Mouse (Mus musculus): ENCODE measurements around the gene Tmed3. TPM values are rescaled to one million over a fixed set of nuclear protein-coding genes. Genes with fewer than 3 reads are reported as not detected.
A peak's percentile ranks its signal among the peaks of the same experiment; 100 is the strongest.

The Tmed3 gene
- polyA plus RNA-seq (2015; fragmentation: Nextera tagmentation; extraction: Ambion mirVana): 43.8 and 46.7 TPM in 2 replicates

DNA sequence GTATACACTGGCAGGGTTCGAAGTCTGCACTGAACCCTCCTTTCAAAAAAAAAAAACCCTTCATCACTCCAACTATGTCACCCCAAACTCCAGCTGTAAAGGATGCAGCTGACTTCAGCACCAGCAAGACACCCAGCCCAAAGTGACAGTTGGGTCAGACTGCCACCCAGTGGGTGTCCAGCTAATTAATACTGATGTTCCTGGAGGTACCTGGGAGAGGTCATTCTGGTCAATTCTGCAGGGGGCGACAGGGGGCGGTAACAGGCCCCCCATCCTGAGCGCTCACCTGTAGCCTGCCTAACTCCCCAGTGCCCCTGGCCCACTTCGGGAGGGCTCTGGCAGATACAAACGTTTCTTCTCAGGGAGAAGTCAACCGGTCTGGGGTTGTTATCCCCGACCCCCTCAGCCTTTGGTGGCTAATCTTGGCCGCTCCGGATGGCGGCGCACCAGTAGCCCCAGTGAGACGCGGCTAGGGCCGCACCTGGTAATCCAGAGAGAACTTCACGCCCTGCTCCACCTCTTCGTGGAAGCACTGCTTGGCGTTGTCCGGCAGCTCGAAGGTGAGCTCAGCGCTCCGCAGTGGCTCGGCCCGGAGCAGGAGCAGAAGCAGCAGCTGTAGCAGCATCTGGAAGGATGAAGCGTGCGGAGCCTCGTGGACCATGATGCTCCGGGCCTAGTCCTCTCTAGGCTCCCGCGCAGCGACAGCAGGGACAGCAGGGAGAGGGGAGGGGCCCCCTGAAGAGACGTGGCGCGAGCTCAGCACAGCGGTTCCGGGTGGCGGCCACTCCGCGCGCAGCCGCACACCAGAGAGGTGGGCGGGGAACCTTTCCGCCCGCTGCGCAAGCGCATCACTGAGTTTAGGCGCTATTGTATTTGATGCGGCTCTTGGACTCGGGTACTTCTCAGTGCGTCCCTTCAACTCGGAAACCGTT is at the start of gene Tmed3:
Gene Tmed3 (minus strand): TSS at position 804 of the 932 bp plus-strand sequence.
- H3K27ac ChIP-seq: peak within 1 kb of the TSS; percentile 91
- H3K4me1 ChIP-seq (replicated peaks): peaks cover 8% of the 10 kb centered on the region
- 2% methylated on average over 52 of the region's 52 CpGs for WGBS
- H3K4me2 ChIP-seq: peak within 1 kb of the TSS; percentile 92
- peak within 1 kb of the TSS; percentile 88 for H3K9ac ChIP-seq
- peak within 1 kb of the TSS; percentile 68 for H3K4me3 ChIP-seq
- H3K27me3 ChIP-seq: no peaks in the 10 kb centered on the region
- ATAC-seq (ENCODE audit: low FRiP score): peak; percentile 99
- no peaks in the 10 kb centered on the region for H3K9me3 ChIP-seq
- peaks cover 24% of the 10 kb centered on the region for H3K36me3 ChIP-seq

DNA sequence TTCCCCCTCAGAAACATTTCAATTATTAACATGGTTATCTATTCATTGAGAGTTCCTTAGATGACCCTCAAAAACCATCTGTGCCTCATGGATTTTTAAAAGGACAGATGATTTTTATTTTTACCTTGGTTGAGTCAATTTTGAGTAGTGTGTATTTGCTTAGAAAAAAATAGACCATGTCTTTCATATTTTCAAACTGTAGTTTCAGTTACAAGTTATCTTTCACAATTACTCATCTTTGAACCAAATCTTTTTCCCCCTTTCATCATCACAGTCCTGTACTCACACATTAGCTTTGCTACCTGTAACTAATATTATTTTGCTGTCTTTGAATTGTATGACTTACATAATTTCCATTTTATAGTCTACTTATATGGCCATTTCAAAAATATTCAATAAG is 35.2 kb upstream of the Tmed3 start:
- Histone ChIP-seq H3K27me3 (peaks cover 28% of the 10 kb centered on the region), H3K9ac (no peak overlapping the region), H3K4me2 (no peak overlapping the region), H3K36me3 (no peaks in the 10 kb centered on the region), H3K4me3 (no peak overlapping the region), H3K27ac (no peak overlapping the region), H3K9me3 (no peaks in the 10 kb centered on the region), H3K4me1 (replicated peaks) (peaks cover 15% of the 10 kb centered on the region)
- ATAC-seq (ENCODE audit: low FRiP score): no peak

- H3K4me2 ChIP-seq: peak within 1 kb of the TSS; percentile 47
- ATAC-seq (ENCODE audit: low FRiP score): peak; percentile 57; the same call in 1 of the 2 replicates
- no peaks in the 10 kb centered on the region for H3K36me3 ChIP-seq
- no peak within 1 kb of the TSS for H3K27ac ChIP-seq
- 5% methylated on average over 8 of the region's 8 CpGs for WGBS
- H3K9ac ChIP-seq: no peak within 1 kb of the TSS
- H3K4me3 ChIP-seq: peak within 1 kb of the TSS; percentile 16
- peaks cover 28% of the 10 kb centered on the region for H3K27me3 ChIP-seq
- no peaks in the 10 kb centered on the region for H3K9me3 ChIP-seq
- H3K4me1 ChIP-seq (replicated peaks): peaks cover 15% of the 10 kb centered on the region
Observed at GRCm38 (mm10) chr9:89738295-89738694, 33.4 kb upstream of the Tmed3 start, which contains the start of gene Ankrd34c. Ankrd34c (minus strand) TSS chr9:89738475.

GRCm38 (mm10) chr9:89737888-89738287 is 33.0 kb upstream of the Tmed3 start:
- 7% methylated on average over 6 of the region's 6 CpGs for WGBS
- peak overlapping the region; percentile 16 for H3K4me3 ChIP-seq
- H3K9me3 ChIP-seq: no peaks in the 10 kb centered on the region
- ATAC-seq (ENCODE audit: low FRiP score): no peak
- no peaks in the 10 kb centered on the region for H3K36me3 ChIP-seq
- peak overlapping the region; percentile 47 for H3K4me2 ChIP-seq
- H3K9ac ChIP-seq: no peak overlapping the region
- H3K27me3 ChIP-seq: peaks cover 28% of the 10 kb centered on the region
- H3K4me1 ChIP-seq (replicated peaks): peaks cover 15% of the 10 kb centered on the region
- no peak overlapping the region for H3K27ac ChIP-seq

GRCm38 (mm10) chr9:89736932-89737705 is 32.3 kb upstream of the Tmed3 start:
- no peaks in the 10 kb centered on the region for H3K9me3 ChIP-seq
- H3K4me1 ChIP-seq (replicated peaks): peaks cover 15% of the 10 kb centered on the region
- no peak overlapping the region for H3K9ac ChIP-seq
- H3K27me3 ChIP-seq: peaks cover 28% of the 10 kb centered on the region
- ATAC-seq (ENCODE audit: low FRiP score): 0 out of 2 replicates have a peak, but pooled peaks have one; percentile 36
- peak overlapping the region; percentile 16 for H3K4me3 ChIP-seq
- peak overlapping the region; percentile 47 for H3K4me2 ChIP-seq
- no peaks in the 10 kb centered on the region for H3K36me3 ChIP-seq
- H3K27ac ChIP-seq: no peak overlapping the region
- 8% methylated on average over 20 of the region's 20 CpGs for WGBS

DNA sequence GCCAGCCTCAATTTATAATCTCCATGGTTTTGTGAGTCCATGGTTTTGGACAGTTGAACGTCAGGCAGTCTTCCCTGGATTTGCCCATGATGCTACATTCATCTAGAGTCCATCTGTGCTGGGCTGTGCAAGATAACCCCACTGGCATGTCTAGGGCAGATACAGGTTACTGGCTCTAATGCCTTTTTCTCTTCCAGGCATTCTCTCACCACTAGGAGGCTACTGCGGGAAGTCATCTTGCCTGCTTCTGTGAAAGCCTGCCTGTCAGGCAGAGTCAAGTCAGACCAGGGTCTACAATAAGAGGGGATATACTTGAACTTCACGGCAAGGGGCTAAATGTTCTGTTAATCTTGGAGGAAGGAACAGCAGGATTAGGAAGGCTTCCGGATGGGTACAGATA is 2.0 kb upstream of the Tmed3 start:
- Histone ChIP-seq H3K27me3 (no peaks in the 10 kb centered on the region), H3K9me3 (no peaks in the 10 kb centered on the region), H3K4me3 (no peak overlapping the region), H3K9ac (no peak overlapping the region), H3K27ac (no peak overlapping the region), H3K36me3 (peaks cover under 1% of the 10 kb centered on the region; the same call in 1 of the 2 replicates), H3K4me1 (replicated peaks) (peaks cover 8% of the 10 kb centered on the region), H3K4me2 (no peak overlapping the region)
- ATAC-seq (ENCODE audit: low FRiP score): no peak
- WGBS: 27% methylated on average over 4 of the region's 4 CpGs

- no peaks in the 10 kb centered on the region for H3K9me3 ChIP-seq
- H3K4me2 ChIP-seq: peak overlapping the region; percentile 92
- H3K4me1 ChIP-seq (replicated peaks): peaks cover 8% of the 10 kb centered on the region
- H3K9ac ChIP-seq: peak overlapping the region; percentile 88
- peak overlapping the region; percentile 91 for H3K27ac ChIP-seq
- ATAC-seq (ENCODE audit: low FRiP score): no peak; the same call in 1 of the 2 replicates
- H3K4me3 ChIP-seq: peak overlapping the region; percentile 68
- no peaks in the 10 kb centered on the region for H3K27me3 ChIP-seq
- H3K36me3 ChIP-seq: peaks cover 18% of the 10 kb centered on the region
- 9% methylated on average over 10 of the region's 10 CpGs for WGBS
Observed at GRCm38 (mm10) chr9:89705197-89705533, 297 bp upstream of the Tmed3 start.

DNA sequence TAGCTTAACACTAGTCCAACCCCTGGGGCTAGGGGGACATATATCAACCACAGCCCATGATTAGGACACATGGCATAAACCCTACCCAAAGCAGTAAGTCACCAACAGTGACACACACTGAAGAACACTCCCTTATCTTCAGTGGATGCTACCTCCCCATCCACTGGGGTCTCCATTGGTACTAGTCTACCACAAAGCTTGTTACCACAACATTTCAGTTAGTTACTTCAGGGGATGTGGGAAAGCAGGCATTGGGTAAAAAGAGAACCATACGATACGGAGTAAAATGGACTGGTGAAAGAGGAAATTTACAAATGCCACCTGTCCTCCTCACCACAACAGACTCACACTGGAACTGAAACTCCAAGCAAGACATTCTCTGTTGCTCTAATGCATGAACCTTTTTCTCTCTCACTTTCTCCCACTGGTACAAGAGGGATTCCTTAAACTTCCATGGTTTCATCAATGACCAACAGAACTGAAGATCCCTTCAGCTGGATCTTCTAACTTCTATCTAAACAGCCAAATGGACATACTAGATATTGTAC is 3.9 kb downstream of the Tmed3 start:
- H3K36me3 ChIP-seq: peaks cover 42% of the 10 kb centered on the region
- H3K9me3 ChIP-seq: no peaks in the 10 kb centered on the region
- no peak overlapping the region for H3K4me3 ChIP-seq
- H3K27me3 ChIP-seq: no peaks in the 10 kb centered on the region
- no peak overlapping the region for H3K9ac ChIP-seq
- H3K27ac ChIP-seq: no peak overlapping the region
- no peak for ATAC-seq (ENCODE audit: low FRiP score)
- 98% methylated on average over 2 of the region's 2 CpGs for WGBS
- no peak overlapping the region for H3K4me2 ChIP-seq
- H3K4me1 ChIP-seq (replicated peaks): peaks cover 8% of the 10 kb centered on the region

DNA sequence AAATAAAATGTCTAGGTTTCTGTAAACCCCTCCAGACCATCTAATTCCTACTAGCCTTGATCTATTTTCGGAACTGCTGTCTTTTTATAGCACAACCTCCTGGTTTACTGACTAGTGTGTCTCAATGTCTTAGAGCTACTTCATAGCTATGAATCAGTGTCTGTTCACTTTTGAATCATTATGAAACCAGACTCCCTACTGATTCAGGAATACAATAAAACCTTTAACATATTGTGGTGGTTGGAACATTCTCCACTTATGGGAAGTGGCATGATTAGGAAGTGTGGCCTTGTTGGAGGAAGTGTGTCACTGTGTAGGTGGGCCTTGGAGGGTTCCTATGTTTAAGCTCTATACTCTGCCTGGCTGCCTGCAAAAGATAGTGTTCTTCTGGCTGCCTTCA is 9.7 kb downstream of the Tmed3 start:
- Histone ChIP-seq H3K27me3 (no peaks in the 10 kb centered on the region), H3K4me1 (replicated peaks) (no peaks in the 10 kb centered on the region), H3K9ac (no peak overlapping the region), H3K36me3 (peaks cover 24% of the 10 kb centered on the region), H3K4me3 (no peak overlapping the region), H3K27ac (no peak overlapping the region), H3K4me2 (no peak overlapping the region), H3K9me3 (no peaks in the 10 kb centered on the region)
- WGBS: 88% methylated on average over 1 of the region's 1 CpGs
- ATAC-seq (ENCODE audit: low FRiP score): no peak

DNA sequence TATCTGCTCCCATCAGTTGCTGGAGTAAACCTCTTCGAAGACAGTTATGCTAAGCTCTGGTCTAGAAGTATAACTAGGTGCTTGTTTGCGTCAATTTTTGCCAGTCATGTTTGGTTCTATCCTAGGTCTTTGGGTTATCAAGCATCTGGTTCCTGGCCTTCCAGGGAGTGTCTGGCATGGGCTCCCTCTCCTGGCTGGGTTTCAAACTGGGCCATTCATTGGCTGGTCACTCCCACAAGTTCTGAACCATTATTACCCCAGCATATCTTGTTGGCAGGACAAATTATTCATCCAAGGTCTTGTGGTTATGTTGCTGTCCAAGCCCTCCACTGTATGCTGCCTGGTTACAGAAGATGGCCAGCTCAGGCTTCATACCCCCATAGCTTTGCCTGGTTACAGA is 11.2 kb downstream of the Tmed3 start:
- Histone ChIP-seq H3K9ac (no peak overlapping the region), H3K4me2 (no peak overlapping the region), H3K36me3 (peaks cover 10% of the 10 kb centered on the region), H3K4me1 (replicated peaks) (no peaks in the 10 kb centered on the region), H3K4me3 (no peak overlapping the region), H3K27me3 (no peaks in the 10 kb centered on the region), H3K27ac (no peak overlapping the region), H3K9me3 (no peaks in the 10 kb centered on the region)
- no peak for ATAC-seq (ENCODE audit: low FRiP score)
- 95% methylated on average over 2 of the region's 2 CpGs for WGBS

GRCm38 (mm10) chr9:89689179-89689578 is 15.7 kb downstream of the Tmed3 start:
- Histone ChIP-seq H3K36me3 (no peaks in the 10 kb centered on the region), H3K4me3 (no peak overlapping the region), H3K27me3 (no peaks in the 10 kb centered on the region), H3K9ac (no peak overlapping the region), H3K9me3 (no peaks in the 10 kb centered on the region), H3K4me1 (replicated peaks) (no peaks in the 10 kb centered on the region), H3K27ac (no peak overlapping the region), H3K4me2 (no peak overlapping the region)
- 75% methylated on average over 1 of the region's 1 CpGs for WGBS
- ATAC-seq (ENCODE audit: low FRiP score): no peak

Measured in hindbrain, embryonic 13.5 days (tissue).